9 mouse cellular contexts compared by ENCODE assay signal in the genomic region with DNA sequence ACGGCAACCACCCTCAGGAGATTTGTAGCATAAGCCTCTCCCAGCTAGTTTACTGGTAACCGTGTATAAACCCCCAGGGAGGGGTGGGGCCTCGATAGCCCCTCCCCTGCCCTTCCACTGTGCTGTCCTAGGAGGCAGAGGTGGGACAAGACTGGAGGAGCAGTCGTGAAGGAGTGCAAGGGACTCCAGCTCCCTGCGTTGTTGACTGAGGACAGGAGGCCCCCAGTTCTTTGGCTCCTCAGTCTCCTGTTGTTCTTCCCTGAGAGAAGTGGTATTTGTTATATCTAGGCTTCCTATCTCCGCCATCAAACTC. TPM values are rescaled to one million over a fixed set of nuclear protein-coding genes. Genes with fewer than 3 reads are reported as not detected.
DNase-seq lines count a peak whose midpoint lies in the region; ATAC-seq and TF ChIP-seq lines count a peak whose summit lies in the region.
"Had no signal": no experiment of that assay in that cellular context is flagged by ENCODE, and none has a peak within 500 bp of the region (broad histone marks: within the 10 kb centered on the region; RNA-seq: fewer than 3 reads in every experiment).

No protein-coding gene starts in this region.

- no peak for TF ChIP-seq CTCF in ES-Bruce4 (IDR thresholded peaks at IDR 0.05; ENCODE audit: low read depth, low read length)

- H3K27me3 ChIP-seq in ES-Bruce4 (ENCODE audit: control insufficient read depth, insufficient read depth, low read length, poor library complexity, severe bottlenecking), result no peaks in the 10 kb centered on the region
- H3K27me3 ChIP-seq in heart, embryonic 15.5 days, result no peaks in the 10 kb centered on the region
- H3K27me3 ChIP-seq: limb, embryonic 15.5 days had no signal

- peak overlapping the region; percentile 85 for H3K4me2 ChIP-seq in heart, embryonic 15.5 days

- no peak overlapping the region for H3K9ac ChIP-seq in ES-Bruce4 (ENCODE audit: low read depth, poor library complexity, severe bottlenecking)
- H3K9ac ChIP-seq in heart, embryonic 15.5 days, result no peak overlapping the region
- H3K9ac ChIP-seq: limb, embryonic 15.5 days had no signal

- TF ChIP-seq POLR2A in ES-Bruce4 (IDR thresholded peaks at IDR 0.05; ENCODE audit: insufficient read depth, low read length), result no peak

- intact Hi-C loops in heart, postnatal 36 days (cut with DNase I), result loop anchor here (5.0 kb wide), 1 partner anchor 74 kb away; no protein-coding TSS in a partner anchor

- no peaks in the 10 kb centered on the region for H3K36me3 ChIP-seq in ES-Bruce4 (ENCODE audit: control insufficient read depth, insufficient read depth, low read length, poor library complexity, severe bottlenecking)
- no peaks in the 10 kb centered on the region for H3K36me3 ChIP-seq in heart, embryonic 15.5 days
- H3K36me3 ChIP-seq: limb, embryonic 15.5 days had no signal

- peak; percentile 94 for DNase-seq in heart, adult 11 months
- DNase-seq in heart, postnatal 36 days, result no peak
- peak; percentile 51 to 58 for DNase-seq in lung, postnatal 4 days
- DNase-seq in left cerebral cortex, adult 9 months (ENCODE audit: low spot score in 2 of 2), result no peak
- DNase-seq in cerebellum, adult 9-10 months, result no peak
- DNase-seq in right cerebral cortex, postnatal 25 days, result no peak

- TF ChIP-seq EP300 in ES-Bruce4 (IDR thresholded peaks at IDR 0.05; ENCODE audit: insufficient read depth, low read depth, low read length), result peak; percentile 81

- peaks cover 1% of the 10 kb centered on the region for H3K4me1 ChIP-seq in ES-Bruce4 (ENCODE audit: control insufficient read depth, insufficient read depth, low read length)
- H3K4me1 ChIP-seq in heart, embryonic 15.5 days (replicated peaks), result peaks cover 40% of the 10 kb centered on the region

- H3K27ac ChIP-seq in ES-Bruce4 (ENCODE audit: insufficient read depth, low read length), result peak overlapping the region; percentile 70
- H3K27ac ChIP-seq in heart, embryonic 15.5 days, result peak overlapping the region; percentile 88

- no peak overlapping the region for H3K4me3 ChIP-seq in ES-Bruce4 (ENCODE audit: low read depth, low read length)
- no peak overlapping the region for H3K4me3 ChIP-seq in heart, embryonic 15.5 days

- ATAC-seq in heart, embryonic 15.5 days (replicated peaks; ENCODE audit: insufficient number of reproducible peaks, insufficient read depth, low FRiP score, low read depth), result 0 out of 2 replicates have a peak, but pooled peaks have one; percentile 32

- H3K9me3 ChIP-seq in ES-Bruce4 (replicated peaks; ENCODE audit: control insufficient read depth, insufficient read depth, low read length, poor library complexity, severe bottlenecking), result no peaks in the 10 kb centered on the region
- H3K9me3 ChIP-seq in heart, embryonic 15.5 days (replicated peaks), result no peaks in the 10 kb centered on the region
- H3K9me3 ChIP-seq: limb, embryonic 15.5 days had no signal

- WGBS in heart, embryonic 15.5 days, result 10% methylated on average over 6 of the region's 6 CpGs

RNA-seq across cellular contexts. Expression of a gene that starts 58.5 kb away (rescaled TPM):
- 10 to 100 TPM; 11.2 to 13.0 TPM for total RNA-seq in heart, postnatal 36 days (2021)
- polyA plus RNA-seq in ES-Bruce4 (2011; ENCODE audit: insufficient read depth, insufficient read length, low read depth, missing spikeins), result 39.6 and 39.9 TPM in 2 replicates
- 2.7 and 3.2 TPM in 2 replicates for polyA plus RNA-seq in heart, embryonic 15.5 days (2015; fragmentation: Nextera tagmentation; extraction: Ambion mirVana)

Comparison
In these comparisons a context has a peak if more than half of its experiments do, and no peak if none do; other contexts are left out.
1. DNase-seq: peak in heart, adult 11 months (single experiment) and lung, postnatal 4 days (2 of 2); none in heart, postnatal 36 days (0 of 2), left cerebral cortex, adult 9 months (0 of 2), cerebellum, adult 9-10 months (single experiment) and right cerebral cortex, postnatal 25 days (single experiment).